Mouse (Mus musculus) embryonic facial prominence, embryonic 13.5 days (tissue): ENCODE results near the gene Scgb2b18. TPM values are rescaled to one million over a fixed set of nuclear protein-coding genes. Genes with fewer than 3 reads are reported as not detected.
"Not testable (repeated sequence)": the region's sequence is repeated elsewhere in the genome, so short reads cannot be mapped to it uniquely, and the experiment has no call there.

ENCODE experiments used
- ATAC-seq: fragments of 200-750 bp; cut with Nextera tagmentation; 2 replicates; pipeline ENCODE4 v1.8.0; 2017; ENCODE audit warnings: low read depth; ENCODE audit not compliant: insufficient number of reproducible peaks, insufficient read depth, low FRiP score, low TSS enrichment
- H3K27ac ChIP-seq: fragments of 300-500 bp; sonication (generic); 2 replicates; pipeline ENCODE4 v1.5.1; 2015; ENCODE audit warnings: moderate library complexity, mild to moderate bottlenecking, inconsistent platforms
- H3K27me3 ChIP-seq: fragments of 300-500 bp; sonication (generic); 2 replicates; pipeline ENCODE4 v1.6.1; 2015; ENCODE audit warnings: mild to moderate bottlenecking, inconsistent platforms
- H3K36me3 ChIP-seq: fragments of 300-500 bp; sonication (generic); 2 replicates; pipeline ENCODE4 v1.6.1; 2015; ENCODE audit warnings: mild to moderate bottlenecking, inconsistent platforms
- H3K4me1 ChIP-seq: fragments of 300-500 bp; sonication (generic); 2 replicates; pipeline ENCODE4 v1.6.1; 2015; ENCODE audit warnings: inconsistent platforms
- H3K4me2 ChIP-seq: fragments of 300-500 bp; sonication (generic); 2 replicates; pipeline ENCODE4 v1.6.1; 2015; ENCODE audit warnings: moderate library complexity, mild to moderate bottlenecking, inconsistent platforms
- H3K4me3 ChIP-seq: fragments of 300-500 bp; sonication (generic); 2 replicates; pipeline ENCODE4 v1.5.1; 2015; ENCODE audit warnings: mild to moderate bottlenecking, inconsistent platforms
- H3K9ac ChIP-seq: fragments of 300-500 bp; sonication (generic); 2 replicates; pipeline ENCODE4 v1.6.1; 2015; ENCODE audit warnings: mild to moderate bottlenecking, inconsistent platforms
- H3K9me3 ChIP-seq: fragments of 300-500 bp; sonication (generic); 2 replicates; pipeline ENCODE4 v1.6.1; 2016; ENCODE audit warnings: inconsistent platforms
- WGBS: fragments of 180-500 bp; shearing (Covaris S2); methylation state at CpG from one replicate; pipeline ENCODE4 v1.1.7; 2015; ENCODE audit warnings: mixed read lengths; 5-methylcytosine and 5-hydroxymethylcytosine counted together
- polyA plus RNA-seq: library from polyadenylated mRNA; unstranded; fragments of >200 nt; fragmentation: Nextera tagmentation; extraction: Ambion mirVana; gene quantifications from 2 replicates; pipeline ENCODE4 v1.2.1, GENCODE M21; 2015

Gene Scgb2b18
- polyA plus RNA-seq: not detected in 2 replicates

DNA sequence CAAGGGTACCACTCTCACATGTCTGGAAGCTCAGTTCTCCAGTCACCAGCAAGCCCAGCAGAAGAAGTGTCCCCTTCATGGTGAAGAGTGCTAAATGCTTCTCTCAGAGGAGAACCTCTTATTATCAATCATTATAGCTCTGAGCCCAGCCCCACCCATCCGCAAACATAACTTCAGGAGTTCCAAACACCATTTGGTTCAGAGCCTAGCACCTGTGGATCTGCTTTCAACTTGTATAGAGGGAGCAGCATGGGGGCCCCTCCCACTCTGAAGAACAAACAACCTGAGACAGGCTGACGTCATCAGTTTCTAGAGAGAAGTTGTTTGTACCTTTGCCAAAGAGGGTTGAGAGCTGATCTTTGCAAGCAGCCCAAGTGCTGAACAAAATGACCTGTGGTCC lies at the start of gene Scgb2b18:
TSS of gene Scgb2b18 (minus strand) at position 101 of the 400 bp plus-strand sequence.
- H3K27ac ChIP-seq, H3K4me2 ChIP-seq, H3K4me1 ChIP-seq, H3K36me3 ChIP-seq, H3K4me3 ChIP-seq, H3K9me3 ChIP-seq, H3K9ac ChIP-seq, ATAC-seq, H3K27me3 ChIP-seq: not testable (repeated sequence)
- 82% methylated on average over 2 of the region's 2 CpGs for WGBS

DNA sequence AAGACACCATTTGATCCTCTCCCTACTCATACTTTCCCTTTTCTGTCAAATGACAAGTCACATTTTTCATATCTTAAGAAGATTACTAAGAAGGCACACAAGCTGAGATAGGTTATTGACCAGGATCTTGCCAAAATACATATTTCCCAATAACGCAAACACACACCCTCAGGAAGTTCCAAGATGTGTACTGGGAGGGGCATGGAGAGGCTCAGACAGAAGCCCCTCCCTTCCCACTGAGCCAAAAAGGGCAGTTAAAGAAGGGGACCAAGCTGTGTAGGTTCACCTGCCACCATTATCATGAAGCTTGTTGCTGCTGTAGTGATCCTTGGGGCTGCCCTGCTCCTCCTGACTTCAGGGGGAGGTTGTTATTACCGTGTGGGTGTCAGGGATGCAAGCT lies 11.6 kb upstream of the Scgb2b18 start, which contains the start of gene Scgb1b18:
TSS of gene Scgb1b18 (plus strand) at position 301 of the 400 bp plus-strand sequence.
- not testable (repeated sequence) for H3K27ac ChIP-seq, H3K9ac ChIP-seq, ATAC-seq, H3K9me3 ChIP-seq, H3K4me3 ChIP-seq, H3K27me3 ChIP-seq, H3K36me3 ChIP-seq, H3K4me2 ChIP-seq, H3K4me1 ChIP-seq
- no CpG with 5 or more reads among the region's 2 CpGs for WGBS

Other genes with a start within 250 kb of the Scgb2b18 start
- not detected in 2 replicates for gene Scgb2b17, start 117.3 kb downstream of the Scgb2b18 start, polyA plus RNA-seq
- gene Scgb1b17, start 110.4 kb downstream of the Scgb2b18 start, polyA plus RNA-seq: not detected in 2 replicates
- not detected in 2 replicates for gene Scgb1b18, start 11.7 kb upstream of the Scgb2b18 start, polyA plus RNA-seq
- not detected in 2 replicates for gene Scgb2b19, start 106.5 kb upstream of the Scgb2b18 start, polyA plus RNA-seq
- gene Scgb1b19, start 113.4 kb upstream of the Scgb2b18 start, polyA plus RNA-seq: not detected in 2 replicates
- not detected in 2 replicates for gene Scgb2b20, start 192.5 kb upstream of the Scgb2b18 start, polyA plus RNA-seq
- not detected in 2 replicates for gene Scgb1b20, start 199.4 kb upstream of the Scgb2b18 start, polyA plus RNA-seq